Mouse (Mus musculus): ENCODE data around the gene Eif3b. TPM values are rescaled to one million over a fixed set of nuclear protein-coding genes. Genes with fewer than 3 reads are reported as not detected.
A peak's percentile ranks its signal among the peaks of the same experiment; 100 is the strongest.

The Eif3b gene
- polyA plus RNA-seq, 1 experiment: 220 TPM

GRCm38 (mm10) chr5:140444012-140444411 lies 24.9 kb downstream of the Eif3b start:
- Histone ChIP-seq H3K4me2 (ENCODE audit: low read depth) (peak overlapping the region; percentile 6), H3K36me3 (ENCODE audit: control insufficient read depth, insufficient read depth) (peaks cover 25% of the 10 kb centered on the region), H3K79me2 (ENCODE audit: control insufficient read depth, insufficient read depth) (no peaks in the 10 kb centered on the region), H3K27me3 (ENCODE audit: control insufficient read depth, insufficient read depth, insufficient read length) (no peaks in the 10 kb centered on the region), H3K4me3 (no peak overlapping the region), H3ac (ENCODE audit: control insufficient read depth, insufficient read length) (no peak overlapping the region)
- TF ChIP-seq CEBPB (IDR thresholded peaks at IDR 0.05; ENCODE audit: insufficient read depth, poor library complexity, severe bottlenecking): no peak
- no peak for TF ChIP-seq USF1 (IDR thresholded peaks at IDR 0.05; ENCODE audit: low read depth)
- TF ChIP-seq MAX (IDR thresholded peaks at IDR 0.05; ENCODE audit: low read depth): no peak
- TF ChIP-seq REST (IDR thresholded peaks at IDR 0.05; ENCODE audit: insufficient read depth, insufficient read length): no peak
- TF ChIP-seq POLR2A (IDR thresholded peaks at IDR 0.05; ENCODE audit: insufficient read length, low read depth): no peak
- no peak for TF ChIP-seq POLR2AphosphoS2 (IDR thresholded peaks at IDR 0.05; ENCODE audit: insufficient read length, low read depth)
- TF ChIP-seq MYOD1 (IDR thresholded peaks at IDR 0.05; ENCODE audit: control insufficient read depth in 1 of 3, insufficient read length in 2 of 3, low read depth in 2 of 3): peak in 1 of 3 experiments; percentile 28
- no peak for TF ChIP-seq E2F4 (IDR thresholded peaks at IDR 0.05; ENCODE audit: insufficient read depth)
- TF ChIP-seq TCF3 (IDR thresholded peaks at IDR 0.05; ENCODE audit: insufficient read length, low read depth): no peak
- no peak for TF ChIP-seq TCF12 (IDR thresholded peaks at IDR 0.05; ENCODE audit: insufficient read depth, poor library complexity, severe bottlenecking)
- peak in 1 of 3 experiments; percentile 69 for TF ChIP-seq MYOG (IDR thresholded peaks at IDR 0.05; ENCODE audit: control insufficient read depth in 1 of 3, insufficient read depth in 1 of 3, insufficient read length in 2 of 3, low read depth in 2 of 3)
- no peak for TF ChIP-seq SRF (IDR thresholded peaks at IDR 0.05; ENCODE audit: control insufficient read depth, insufficient read length, low read depth)

GRCm38 (mm10) chr5:140445345-140445744 lies 26.2 kb downstream of the Eif3b start, which contains the start of gene Gm4869:
Gene Gm4869 (plus strand): TSS chr5:140445645.
- Histone ChIP-seq H3K4me2 (ENCODE audit: low read depth) (peak within 1 kb of the TSS; percentile 6), H3K27me3 (ENCODE audit: control insufficient read depth, insufficient read depth, insufficient read length) (no peaks in the 10 kb centered on the region), H3K36me3 (ENCODE audit: control insufficient read depth, insufficient read depth) (peaks cover 20% of the 10 kb centered on the region), H3K4me3 (no peak within 1 kb of the TSS), H3K79me2 (ENCODE audit: control insufficient read depth, insufficient read depth) (no peaks in the 10 kb centered on the region), H3ac (ENCODE audit: control insufficient read depth, insufficient read length) (no peak within 1 kb of the TSS)
- no peak for TF ChIP-seq TCF12 (IDR thresholded peaks at IDR 0.05; ENCODE audit: insufficient read depth, poor library complexity, severe bottlenecking)
- TF ChIP-seq MYOD1 (IDR thresholded peaks at IDR 0.05; ENCODE audit: control insufficient read depth in 1 of 3, insufficient read length in 2 of 3, low read depth in 2 of 3): no peak
- TF ChIP-seq REST (IDR thresholded peaks at IDR 0.05; ENCODE audit: insufficient read depth, insufficient read length): no peak
- no peak for TF ChIP-seq E2F4 (IDR thresholded peaks at IDR 0.05; ENCODE audit: insufficient read depth)
- TF ChIP-seq MYOG (IDR thresholded peaks at IDR 0.05; ENCODE audit: control insufficient read depth in 1 of 3, insufficient read depth in 1 of 3, insufficient read length in 2 of 3, low read depth in 2 of 3): no peak
- no peak for TF ChIP-seq MAX (IDR thresholded peaks at IDR 0.05; ENCODE audit: low read depth)

GRCm38 (mm10) chr5:140446054-140446453 lies 26.9 kb downstream of the Eif3b start:
- Histone ChIP-seq H3K4me2 (ENCODE audit: low read depth) (no peak overlapping the region), H3K36me3 (ENCODE audit: control insufficient read depth, insufficient read depth) (peaks cover 14% of the 10 kb centered on the region), H3ac (ENCODE audit: control insufficient read depth, insufficient read length) (no peak overlapping the region), H3K27me3 (ENCODE audit: control insufficient read depth, insufficient read depth, insufficient read length) (no peaks in the 10 kb centered on the region), H3K79me2 (ENCODE audit: control insufficient read depth, insufficient read depth) (no peaks in the 10 kb centered on the region), H3K4me3 (no peak overlapping the region)
- no peak for TF ChIP-seq SRF (IDR thresholded peaks at IDR 0.05; ENCODE audit: control insufficient read depth, insufficient read length, low read depth)
- no peak for TF ChIP-seq USF1 (IDR thresholded peaks at IDR 0.05; ENCODE audit: low read depth)
- no peak for TF ChIP-seq MYOG (IDR thresholded peaks at IDR 0.05; ENCODE audit: control insufficient read depth in 1 of 3, insufficient read depth in 1 of 3, insufficient read length in 2 of 3, low read depth in 2 of 3)
- no peak for TF ChIP-seq POLR2A (IDR thresholded peaks at IDR 0.05; ENCODE audit: insufficient read length, low read depth)
- no peak for TF ChIP-seq CEBPB (IDR thresholded peaks at IDR 0.05; ENCODE audit: insufficient read depth, poor library complexity, severe bottlenecking)
- no peak for TF ChIP-seq TCF3 (IDR thresholded peaks at IDR 0.05; ENCODE audit: insufficient read length, low read depth)
- no peak for TF ChIP-seq MYOD1 (IDR thresholded peaks at IDR 0.05; ENCODE audit: control insufficient read depth in 1 of 3, insufficient read length in 2 of 3, low read depth in 2 of 3)
- no peak for TF ChIP-seq POLR2AphosphoS2 (IDR thresholded peaks at IDR 0.05; ENCODE audit: insufficient read length, low read depth)
- TF ChIP-seq TCF12 (IDR thresholded peaks at IDR 0.05; ENCODE audit: insufficient read depth, poor library complexity, severe bottlenecking): no peak
- no peak for TF ChIP-seq MAX (IDR thresholded peaks at IDR 0.05; ENCODE audit: low read depth)

GRCm38 (mm10) chr5:140454488-140454887 lies 35.4 kb downstream of the Eif3b start:
- Histone ChIP-seq H3K4me3 (no peak overlapping the region), H3K4me2 (ENCODE audit: low read depth) (no peak overlapping the region), H3K79me2 (ENCODE audit: control insufficient read depth, insufficient read depth) (no peaks in the 10 kb centered on the region), H3ac (ENCODE audit: control insufficient read depth, insufficient read length) (no peak overlapping the region), H3K36me3 (ENCODE audit: control insufficient read depth, insufficient read depth) (no peaks in the 10 kb centered on the region), H3K27me3 (ENCODE audit: control insufficient read depth, insufficient read depth, insufficient read length) (no peaks in the 10 kb centered on the region)
- TF ChIP-seq MAX (IDR thresholded peaks at IDR 0.05; ENCODE audit: low read depth) (no peak), MYOD1 (IDR thresholded peaks at IDR 0.05; ENCODE audit: control insufficient read depth in 1 of 3, insufficient read length in 2 of 3, low read depth in 2 of 3) (no peak), E2F4 (IDR thresholded peaks at IDR 0.05; ENCODE audit: insufficient read depth) (no peak), REST (IDR thresholded peaks at IDR 0.05; ENCODE audit: insufficient read depth, insufficient read length) (no peak), POLR2A (IDR thresholded peaks at IDR 0.05; ENCODE audit: insufficient read length, low read depth) (no peak), SRF (IDR thresholded peaks at IDR 0.05; ENCODE audit: control insufficient read depth, insufficient read length, low read depth) (no peak), MYOG (IDR thresholded peaks at IDR 0.05; ENCODE audit: control insufficient read depth in 1 of 3, insufficient read depth in 1 of 3, insufficient read length in 2 of 3, low read depth in 2 of 3) (no peak), TCF12 (IDR thresholded peaks at IDR 0.05; ENCODE audit: insufficient read depth, poor library complexity, severe bottlenecking) (no peak), CEBPB (IDR thresholded peaks at IDR 0.05; ENCODE audit: insufficient read depth, poor library complexity, severe bottlenecking) (no peak), TCF3 (IDR thresholded peaks at IDR 0.05; ENCODE audit: insufficient read length, low read depth) (no peak), POLR2AphosphoS2 (IDR thresholded peaks at IDR 0.05; ENCODE audit: insufficient read length, low read depth) (no peak), USF1 (IDR thresholded peaks at IDR 0.05; ENCODE audit: low read depth) (no peak)

Measured in myocyte (in vitro differentiated cells).